Mouse (Mus musculus): ENCODE data around the gene Pou2f3.

Gene Pou2f3

DNA sequence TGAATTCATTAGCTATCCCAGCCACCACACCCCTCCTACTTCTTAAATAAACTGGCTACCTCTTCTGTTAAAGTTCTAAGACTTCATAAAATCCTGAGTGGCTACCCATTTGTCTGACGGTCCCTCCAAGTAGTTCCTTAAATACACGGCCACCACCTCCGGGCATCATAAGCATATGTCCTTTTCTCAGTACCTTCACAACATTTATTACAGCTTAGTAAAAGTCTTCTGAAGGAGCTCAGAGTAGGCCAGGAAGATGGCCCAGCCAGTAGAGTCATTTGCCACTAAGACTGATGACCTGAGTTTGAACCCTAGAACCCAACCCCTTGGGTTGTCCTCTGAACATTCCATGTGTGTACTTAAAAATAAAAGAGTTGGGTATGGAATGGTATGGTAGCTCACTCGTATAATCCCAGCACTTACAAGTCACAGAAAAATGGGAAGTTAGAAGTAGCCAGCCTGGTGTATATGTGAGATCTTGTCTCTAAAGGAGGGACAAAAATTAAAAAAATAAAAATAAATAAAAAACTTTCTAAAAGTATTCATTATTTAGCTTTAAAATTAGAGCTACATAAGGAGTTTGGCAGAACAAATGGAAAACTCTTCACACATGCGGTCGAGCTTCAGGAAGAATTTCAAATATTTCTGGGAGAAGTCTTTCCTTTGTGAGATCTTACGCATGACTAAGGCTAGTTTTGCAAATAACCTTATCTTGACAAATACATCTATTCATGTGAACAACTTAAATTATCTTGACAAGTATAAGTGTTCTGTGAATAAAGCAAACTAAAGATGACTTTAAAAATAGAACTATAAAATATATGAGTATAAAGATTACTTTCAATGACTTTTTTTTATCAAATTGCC lies 125.4 kb downstream of the Pou2f3 start:
- peak; percentile 89 for DNase-seq (ENCODE audit: inconsistent ontology term)

DNA sequence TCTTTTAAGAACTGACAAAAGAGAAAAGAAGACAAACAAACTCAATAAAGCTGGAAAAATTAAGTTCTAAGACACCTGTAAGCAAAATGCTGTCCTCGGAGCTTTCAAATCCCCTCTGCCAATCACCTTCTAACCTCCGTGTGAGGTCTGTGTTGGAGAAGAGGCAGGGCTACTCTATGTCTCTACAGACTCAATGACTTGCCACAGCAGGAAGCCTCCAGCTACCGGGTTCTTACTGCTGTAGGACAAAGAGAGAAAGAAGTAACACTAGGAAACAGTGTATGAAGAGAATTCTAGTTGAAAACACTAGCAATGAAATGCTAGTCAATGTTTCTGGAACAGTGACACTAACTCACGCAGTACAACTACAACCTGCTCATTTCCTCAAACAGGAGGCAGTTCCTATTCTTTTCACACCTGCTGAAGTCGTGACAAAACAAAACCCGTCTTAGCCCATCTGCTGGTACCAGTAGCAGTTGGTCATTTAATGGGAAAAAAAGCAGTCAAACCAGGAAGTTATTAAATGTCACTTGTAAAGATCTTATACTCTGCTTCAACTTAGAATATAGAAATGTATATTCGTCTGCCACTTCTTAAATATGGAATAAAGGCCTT lies 126.6 kb downstream of the Pou2f3 start:
- DNase-seq (ENCODE audit: inconsistent ontology term): no peak

DNA sequence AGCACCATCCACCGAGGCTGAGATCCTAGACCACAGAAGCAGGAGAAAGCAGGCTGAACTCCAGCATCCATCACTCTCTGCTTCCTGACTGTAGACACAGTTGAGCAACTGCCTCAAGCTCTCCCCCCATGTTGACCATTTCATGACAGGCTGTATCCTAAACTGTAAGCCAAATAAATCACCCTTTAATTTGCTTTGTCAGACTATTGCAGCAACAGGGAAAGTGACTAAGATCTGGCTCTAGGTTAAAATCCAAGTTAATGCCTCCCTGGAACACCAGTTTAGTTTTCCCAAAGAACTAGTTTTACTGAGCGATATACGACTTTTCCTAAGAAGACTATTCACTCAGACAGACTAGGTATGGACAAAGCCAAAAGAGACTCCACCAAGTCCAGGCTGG lies 131.5 kb downstream of the Pou2f3 start:
- DNase-seq (ENCODE audit: inconsistent ontology term): no peak

DNA sequence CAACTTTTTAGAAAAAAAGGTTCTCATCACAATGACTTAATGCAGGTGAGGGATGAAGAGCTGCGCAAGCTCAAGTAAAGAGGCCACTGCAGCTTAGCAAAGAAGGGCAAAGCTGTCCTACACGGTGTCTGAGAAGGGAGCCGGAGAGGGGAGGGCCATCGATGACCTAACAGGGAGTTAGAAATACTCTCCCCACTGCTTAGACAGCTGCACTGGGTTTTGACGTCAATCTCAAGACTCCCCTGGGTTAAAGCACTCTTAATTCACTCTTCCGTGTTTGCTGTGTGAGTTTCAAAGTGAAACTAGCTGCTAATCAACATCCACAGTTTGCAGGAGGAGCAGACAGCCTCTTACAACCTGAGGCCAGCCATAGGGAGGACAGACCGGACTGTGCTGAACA lies 134.0 kb downstream of the Pou2f3 start:
- no peak for DNase-seq (ENCODE audit: inconsistent ontology term)

DNA sequence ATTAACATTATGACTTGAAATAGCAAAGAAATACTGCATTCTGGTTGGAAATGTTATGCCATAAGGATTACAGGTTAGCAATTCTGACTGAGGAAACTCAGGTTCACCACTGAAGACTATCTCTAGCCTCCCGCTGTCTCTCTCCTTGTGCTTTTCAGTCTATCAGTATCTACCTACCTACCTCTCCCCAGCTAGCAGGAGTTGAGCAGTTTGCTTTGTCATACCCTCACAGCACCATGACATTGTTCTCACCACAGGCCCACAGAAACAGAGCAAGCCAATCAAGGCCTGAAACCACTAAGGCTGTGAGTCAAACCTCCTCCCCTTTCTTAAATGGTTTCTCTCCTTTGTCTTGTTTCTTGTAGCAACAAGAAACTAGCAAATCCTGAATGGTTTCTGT lies 135.6 kb downstream of the Pou2f3 start:
- no peak for DNase-seq (ENCODE audit: inconsistent ontology term)

Measured in Muller cell, postnatal 12 days (primary cell).